Mouse (Mus musculus): ENCODE measurements around the gene Jmjd1c. TPM values are rescaled to one million over a fixed set of nuclear protein-coding genes. Genes with fewer than 3 reads are reported as not detected.

Gene Jmjd1c
- polyA plus RNA-seq, 1 experiment from 2014 or later, result 15.0 TPM

DNA sequence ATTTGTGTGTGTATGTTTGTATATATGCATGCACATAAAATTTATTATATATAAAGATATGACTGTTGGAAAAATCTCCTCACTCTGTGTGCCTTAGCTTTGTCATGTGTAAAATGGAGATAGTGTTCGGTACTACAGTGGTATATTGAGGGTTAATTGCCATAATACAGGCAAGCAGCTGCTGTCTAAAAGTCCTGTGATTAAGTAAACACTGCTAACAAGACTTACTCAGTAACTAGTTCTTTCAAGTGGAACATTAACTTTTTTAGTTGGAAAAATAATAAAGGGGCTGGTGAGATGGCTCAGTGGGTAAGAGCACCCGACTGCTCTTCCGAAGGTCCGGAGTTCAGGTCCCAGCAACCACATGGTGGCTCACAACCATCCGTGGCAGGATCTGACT is 116.1 kb downstream of the Jmjd1c start:
- H3K36me3 ChIP-seq (replicated peaks; ENCODE audit: insufficient read depth, low read length), result peaks cover 2% of the 10 kb centered on the region
- no peaks in the 10 kb centered on the region for H3K27me3 ChIP-seq (ENCODE audit: insufficient read depth, low read length)
- H3K27ac ChIP-seq (ENCODE audit: low read depth), result no peak overlapping the region
- H3K9me3 ChIP-seq (ENCODE audit: low read length), result no peaks in the 10 kb centered on the region
- peaks cover 15% of the 10 kb centered on the region for H3K4me1 ChIP-seq (ENCODE audit: insufficient read depth)
- TF ChIP-seq EP300 (IDR thresholded peaks at IDR 0.05; ENCODE audit: low read depth) (no peak), CTCF (IDR thresholded peaks at IDR 0.05; ENCODE audit: low read depth) (no peak)
- no peak overlapping the region for H3K4me2 ChIP-seq (ENCODE audit: low read depth, low read length)
- ATAC-seq (peak; percentile 65), DNase-seq (no peak)
- WGBS (ENCODE audit: insufficient replicate concordance), result 76% methylated on average over 5 of the region's 5 CpGs
- H3K4me3 ChIP-seq (ENCODE audit: low read depth, low read length), result no peak overlapping the region
- H3K9ac ChIP-seq (replicated peaks), result no peak overlapping the region

- Histone ChIP-seq H3K27me3 (ENCODE audit: insufficient read depth, low read length) (no peaks in the 10 kb centered on the region), H3K27ac (ENCODE audit: low read depth) (no peak overlapping the region), H3K36me3 (replicated peaks; ENCODE audit: insufficient read depth, low read length) (peaks cover 10% of the 10 kb centered on the region), H3K9ac (replicated peaks) (no peak overlapping the region), H3K4me2 (ENCODE audit: low read depth, low read length) (no peak overlapping the region), H3K4me3 (ENCODE audit: low read depth, low read length) (no peak overlapping the region), H3K4me1 (ENCODE audit: insufficient read depth) (peaks cover 13% of the 10 kb centered on the region), H3K9me3 (ENCODE audit: low read length) (no peaks in the 10 kb centered on the region)
- TF ChIP-seq EP300 (IDR thresholded peaks at IDR 0.05; ENCODE audit: low read depth) (no peak), CTCF (IDR thresholded peaks at IDR 0.05; ENCODE audit: low read depth) (no peak)
- DNase-seq (no peak), ATAC-seq (no peak)
- WGBS (ENCODE audit: insufficient replicate concordance), result 47% methylated on average over 1 of the region's 1 CpGs
Measured at GRCm38 (mm10) chr10:67213720-67214119, 117.8 kb downstream of the Jmjd1c start.

GRCm38 (mm10) chr10:67215133-67215532 is 119.2 kb downstream of the Jmjd1c start:
- Histone ChIP-seq H3K27me3 (ENCODE audit: insufficient read depth, low read length) (no peaks in the 10 kb centered on the region), H3K9ac (replicated peaks) (no peak overlapping the region), H3K9me3 (ENCODE audit: low read length) (no peaks in the 10 kb centered on the region), H3K36me3 (replicated peaks; ENCODE audit: insufficient read depth, low read length) (peaks cover 24% of the 10 kb centered on the region), H3K4me2 (ENCODE audit: low read depth, low read length) (no peak overlapping the region), H3K27ac (ENCODE audit: low read depth) (no peak overlapping the region), H3K4me1 (ENCODE audit: insufficient read depth) (peaks cover 6% of the 10 kb centered on the region), H3K4me3 (ENCODE audit: low read depth, low read length) (no peak overlapping the region)
- DNase-seq (no peak), ATAC-seq (no peak)
- TF ChIP-seq CTCF (IDR thresholded peaks at IDR 0.05; ENCODE audit: low read depth) (no peak), EP300 (IDR thresholded peaks at IDR 0.05; ENCODE audit: low read depth) (no peak)
- 66% methylated on average over 4 of the region's 4 CpGs for WGBS (ENCODE audit: insufficient replicate concordance)

- ATAC-seq (no peak), DNase-seq (no peak)
- Histone ChIP-seq H3K4me3 (ENCODE audit: low read depth, low read length) (no peak overlapping the region), H3K4me2 (ENCODE audit: low read depth, low read length) (no peak overlapping the region), H3K9me3 (ENCODE audit: low read length) (no peaks in the 10 kb centered on the region), H3K4me1 (ENCODE audit: insufficient read depth) (no peaks in the 10 kb centered on the region), H3K27me3 (ENCODE audit: insufficient read depth, low read length) (no peaks in the 10 kb centered on the region), H3K27ac (ENCODE audit: low read depth) (no peak overlapping the region), H3K36me3 (replicated peaks; ENCODE audit: insufficient read depth, low read length) (peaks cover 40% of the 10 kb centered on the region), H3K9ac (replicated peaks) (no peak overlapping the region)
- WGBS (ENCODE audit: insufficient replicate concordance), result 77% methylated on average over 3 of the region's 3 CpGs
- TF ChIP-seq CTCF (IDR thresholded peaks at IDR 0.05; ENCODE audit: low read depth) (peak; percentile 47), EP300 (IDR thresholded peaks at IDR 0.05; ENCODE audit: low read depth) (no peak)
Measured at GRCm38 (mm10) chr10:67216872-67217271, 120.9 kb downstream of the Jmjd1c start.

- ATAC-seq, result no peak
- Histone ChIP-seq H3K27me3 (ENCODE audit: insufficient read depth, low read length) (no peaks in the 10 kb centered on the region), H3K4me3 (ENCODE audit: low read depth, low read length) (no peak overlapping the region), H3K4me2 (ENCODE audit: low read depth, low read length) (no peak overlapping the region), H3K9me3 (ENCODE audit: low read length) (no peaks in the 10 kb centered on the region), H3K4me1 (ENCODE audit: insufficient read depth) (no peaks in the 10 kb centered on the region), H3K9ac (replicated peaks) (no peak overlapping the region), H3K36me3 (replicated peaks; ENCODE audit: insufficient read depth, low read length) (peaks cover 44% of the 10 kb centered on the region), H3K27ac (ENCODE audit: low read depth) (no peak overlapping the region)
- 84% methylated on average over 18 of the region's 18 CpGs for WGBS (ENCODE audit: insufficient replicate concordance)
- no peak for DNase-seq
- no peak for TF ChIP-seq CTCF (IDR thresholded peaks at IDR 0.05; ENCODE audit: low read depth)
- TF ChIP-seq EP300 (IDR thresholded peaks at IDR 0.05; ENCODE audit: low read depth), result no peak
Measured at GRCm38 (mm10) chr10:67218873-67219565, 123.1 kb downstream of the Jmjd1c start.

- Histone ChIP-seq H3K27me3 (ENCODE audit: insufficient read depth, low read length) (no peaks in the 10 kb centered on the region), H3K4me1 (ENCODE audit: insufficient read depth) (no peaks in the 10 kb centered on the region), H3K4me3 (ENCODE audit: low read depth, low read length) (no peak overlapping the region), H3K36me3 (replicated peaks; ENCODE audit: insufficient read depth, low read length) (peaks cover 51% of the 10 kb centered on the region), H3K9me3 (ENCODE audit: low read length) (no peaks in the 10 kb centered on the region), H3K9ac (replicated peaks) (no peak overlapping the region), H3K27ac (ENCODE audit: low read depth) (no peak overlapping the region), H3K4me2 (ENCODE audit: low read depth, low read length) (no peak overlapping the region)
- no peak for DNase-seq
- ATAC-seq, result no peak
- 73% methylated on average over 4 of the region's 4 CpGs for WGBS (ENCODE audit: insufficient replicate concordance)
- TF ChIP-seq EP300 (IDR thresholded peaks at IDR 0.05; ENCODE audit: low read depth), result no peak
- no peak for TF ChIP-seq CTCF (IDR thresholded peaks at IDR 0.05; ENCODE audit: low read depth)
Measured at GRCm38 (mm10) chr10:67220251-67220650, 124.3 kb downstream of the Jmjd1c start.

All from liver, postnatal 0 days (tissue).